Mouse (Mus musculus) midbrain, postnatal 0 days (tissue): ENCODE measurements at regions not wholly inside any gene's neighbourhood (a gene's known extent, or its start where the extent isn't known, plus 50 kb on each side); places are given as distances from the start of the nearest gene placed in this dataset.

Source experiments
- ATAC-seq: fragments of 200-750 bp; cut with Nextera tagmentation; 2 replicates; pipeline ENCODE4 v1.8.0; 2017; ENCODE audit warnings: moderate number of reproducible peaks, mild to moderate bottlenecking, moderate TSS enrichment, moderate library complexity; ENCODE audit not compliant: low FRiP score
- DNase-seq: peaks from one replicate; pipeline ENCODE4 v3.0.0-alpha.2; 2015; ENCODE audit warnings: low spot score
- H3K27ac ChIP-seq: fragments of 300-500 bp; sonication (generic); 2 replicates; pipeline ENCODE4 v1.5.1; 2014; ENCODE audit warnings: low read depth, mild to moderate bottlenecking, low read length, mixed read lengths
- H3K27me3 ChIP-seq: fragments of 300-500 bp; sonication (generic); 2 replicates; pipeline ENCODE4 v1.6.1; 2014; ENCODE audit warnings: low read length, control low read depth, mixed read lengths; ENCODE audit not compliant: insufficient read depth
- H3K36me3 ChIP-seq: fragments of 300-500 bp; sonication (generic); 2 replicates; pipeline ENCODE4 v1.6.1; 2014; ENCODE audit warnings: low read length, control low read depth, mixed read lengths; ENCODE audit not compliant: insufficient read depth
- H3K4me1 ChIP-seq: fragments of 300-500 bp; sonication (generic); 2 replicates; pipeline ENCODE4 v1.6.1; 2014; ENCODE audit warnings: mild to moderate bottlenecking, control low read depth, antibody characterized with exemption, low read length, mixed read lengths; ENCODE audit not compliant: insufficient read depth
- H3K4me2 ChIP-seq: fragments of 300-500 bp; sonication (generic); 2 replicates; pipeline ENCODE4 v1.6.1; 2014; ENCODE audit warnings: low read depth, mild to moderate bottlenecking, low read length, mixed read lengths; ENCODE audit not compliant: poor library complexity, severe bottlenecking
- H3K4me3 ChIP-seq: fragments of 300-500 bp; sonication (generic); 2 replicates; pipeline ENCODE4 v1.5.1; 2014; ENCODE audit warnings: low read depth, mild to moderate bottlenecking, low read length, moderate library complexity
- H3K9ac ChIP-seq: fragments of 300-500 bp; sonication (generic); replicated peaks from 2 replicates; pipeline ENCODE4 v1.6.1; 2014; ENCODE audit warnings: mild to moderate bottlenecking, low read length, moderate library complexity, mixed read lengths; ENCODE audit not compliant: poor library complexity, severe bottlenecking
- H3K9me3 ChIP-seq: fragments of 300-500 bp; sonication (generic); 2 replicates; pipeline ENCODE4 v1.6.1; 2016; ENCODE audit warnings: low read length, control low read depth
- CTCF ChIP-seq: IDR thresholded peaks from 2 replicates; pipeline ENCODE4 v1.5.1; 2016; ENCODE audit warnings: antibody characterized with exemption, mild to moderate bottlenecking
- WGBS: fragments of 180-500 bp; shearing (Covaris S2); extraction: QIAGEN DNeasy Blood & Tissue Kit; methylation state at CpG from one replicate; pipeline ENCODE4 v1.1.7; 2014; 5-methylcytosine and 5-hydroxymethylcytosine counted together

GRCm38 (mm10) chr10:26493801-26494200 is 118.0 kb upstream of the L3mbtl3 start:
- Histone ChIP-seq H3K27me3 (no peaks in the 10 kb centered on the region), H3K36me3 (no peaks in the 10 kb centered on the region), H3K4me3 (no peak overlapping the region), H3K27ac (no peak overlapping the region), H3K9me3 (no peaks in the 10 kb centered on the region), H3K4me1 (no peaks in the 10 kb centered on the region), H3K4me2 (no peak overlapping the region), H3K9ac (no peak overlapping the region)
- no peak for TF ChIP-seq CTCF
- WGBS, result 96% methylated on average over 2 of the region's 2 CpGs
- DNase-seq, result no peak
- no peak for ATAC-seq

GRCm38 (mm10) chr10:26494380-26494781 is 118.6 kb upstream of the L3mbtl3 start:
- Histone ChIP-seq H3K27me3 (no peaks in the 10 kb centered on the region), H3K4me3 (no peak overlapping the region), H3K27ac (no peak overlapping the region), H3K9me3 (no peaks in the 10 kb centered on the region), H3K9ac (no peak overlapping the region), H3K36me3 (no peaks in the 10 kb centered on the region), H3K4me2 (no peak overlapping the region), H3K4me1 (no peaks in the 10 kb centered on the region)
- DNase-seq (peak; percentile 35), ATAC-seq (no peak)
- peak; percentile 75 for TF ChIP-seq CTCF
- 59% methylated on average over 9 of the region's 9 CpGs for WGBS

GRCm38 (mm10) chr10:26500265-26500935 is 124.6 kb upstream of the L3mbtl3 start:
- H3K27ac ChIP-seq, result no peak overlapping the region
- 79% methylated on average over 12 of the region's 12 CpGs for WGBS
- DNase-seq (no peak), ATAC-seq (no peak)
- no peaks in the 10 kb centered on the region for H3K4me1 ChIP-seq
- H3K9ac ChIP-seq, result no peak overlapping the region
- H3K4me2 ChIP-seq, result no peak overlapping the region
- no peaks in the 10 kb centered on the region for H3K36me3 ChIP-seq
- H3K27me3 ChIP-seq, result no peaks in the 10 kb centered on the region
- H3K4me3 ChIP-seq, result no peak overlapping the region
- no peak for TF ChIP-seq CTCF
- H3K9me3 ChIP-seq, result no peaks in the 10 kb centered on the region

GRCm38 (mm10) chr10:26520879-26521278 is 145.1 kb upstream of the L3mbtl3 start:
- Histone ChIP-seq H3K4me2 (no peak overlapping the region), H3K9ac (no peak overlapping the region), H3K27me3 (no peaks in the 10 kb centered on the region), H3K36me3 (no peaks in the 10 kb centered on the region), H3K27ac (no peak overlapping the region), H3K4me1 (no peaks in the 10 kb centered on the region), H3K4me3 (no peak overlapping the region), H3K9me3 (no peaks in the 10 kb centered on the region)
- 80% methylated on average over 6 of the region's 6 CpGs for WGBS
- ATAC-seq (no peak), DNase-seq (no peak)
- TF ChIP-seq CTCF, result no peak

- ATAC-seq (no peak), DNase-seq (peak; percentile 15)
- TF ChIP-seq CTCF, result no peak
- no peaks in the 10 kb centered on the region for H3K36me3 ChIP-seq
- no peak overlapping the region for H3K9ac ChIP-seq
- H3K4me1 ChIP-seq, result no peaks in the 10 kb centered on the region
- H3K27me3 ChIP-seq, result no peaks in the 10 kb centered on the region
- no peak overlapping the region for H3K4me2 ChIP-seq
- H3K27ac ChIP-seq, result no peak overlapping the region
- H3K9me3 ChIP-seq, result no peaks in the 10 kb centered on the region
- WGBS, result 81% methylated on average over 4 of the region's 4 CpGs
- no peak overlapping the region for H3K4me3 ChIP-seq
Measured at GRCm38 (mm10) chr10:26525848-26526546, 150.2 kb upstream of the L3mbtl3 start.

- peak; percentile 61 for TF ChIP-seq CTCF
- H3K4me2 ChIP-seq, result no peak overlapping the region
- H3K4me1 ChIP-seq, result no peaks in the 10 kb centered on the region
- no peaks in the 10 kb centered on the region for H3K27me3 ChIP-seq
- DNase-seq, result peak; percentile 48
- ATAC-seq, result no peak
- no peak overlapping the region for H3K4me3 ChIP-seq
- no peaks in the 10 kb centered on the region for H3K9me3 ChIP-seq
- H3K27ac ChIP-seq, result no peak overlapping the region
- no peak overlapping the region for H3K9ac ChIP-seq
- no peaks in the 10 kb centered on the region for H3K36me3 ChIP-seq
Measured at GRCm38 (mm10) chr10:26540189-26540588, 164.4 kb upstream of the L3mbtl3 start.
